Mouse (Mus musculus) ES-Bruce4 (cell line): ENCODE data around the gene Unc119b. TPM values are rescaled to one million over a fixed set of nuclear protein-coding genes. Genes with fewer than 3 reads are reported as not detected.
A peak's percentile ranks its signal among the peaks of the same experiment; 100 is the strongest.

Source experiments
- H3K27ac ChIP-seq: 2 replicates; pipeline ENCODE4 v1.5.1; 2012; ENCODE audit warnings: low read length, inconsistent platforms; ENCODE audit not compliant: insufficient read depth
- H3K27me3 ChIP-seq: 2 replicates; pipeline ENCODE4 v1.6.1; 2012; ENCODE audit warnings: mild to moderate bottlenecking, low read length, inconsistent platforms; ENCODE audit not compliant: control insufficient read depth, poor library complexity, insufficient read depth, severe bottlenecking
- H3K36me3 ChIP-seq: 2 replicates; pipeline ENCODE4 v1.6.1; 2012; ENCODE audit warnings: inconsistent platforms, mild to moderate bottlenecking, low read length, moderate library complexity; ENCODE audit not compliant: control insufficient read depth, poor library complexity, insufficient read depth, severe bottlenecking
- H3K4me1 ChIP-seq: one replicate; pipeline ENCODE4 v1.8.1; 2011; ENCODE audit warnings: low read length; ENCODE audit not compliant: control insufficient read depth, insufficient read depth
- H3K4me3 ChIP-seq: 2 replicates; pipeline ENCODE4 v1.5.1; 2011; ENCODE audit warnings: low read depth, mild to moderate bottlenecking, low read length
- H3K9ac ChIP-seq: 2 replicates; pipeline ENCODE4 v1.6.1; 2012; ENCODE audit warnings: low read depth, mild to moderate bottlenecking, inconsistent platforms; ENCODE audit not compliant: poor library complexity, severe bottlenecking
- H3K9me3 ChIP-seq: replicated peaks from 2 replicates; pipeline ENCODE4 v1.6.1; 2012; ENCODE audit warnings: mild to moderate bottlenecking, low read length, inconsistent platforms; ENCODE audit not compliant: control insufficient read depth, poor library complexity, insufficient read depth, severe bottlenecking
- CTCF ChIP-seq: IDR thresholded peaks from one replicate; pipeline ENCODE4 v1.8.1; 2011; ENCODE audit warnings: low read depth, low read length
- EP300 ChIP-seq: IDR thresholded peaks from 2 replicates; pipeline ENCODE4 v1.6.1; 2011; ENCODE audit warnings: low read depth, low read length; ENCODE audit not compliant: insufficient read depth
- POLR2A ChIP-seq: IDR thresholded peaks from one replicate; pipeline ENCODE4 v1.8.1; 2011; ENCODE audit warnings: low read length; ENCODE audit not compliant: insufficient read depth
- polyA plus RNA-seq: library from polyadenylated mRNA; stranded (reverse); fragments of >200 nt; gene quantifications from 2 replicates; pipeline ENCODE4 v1.2.4, GENCODE M21; 2011; ENCODE audit warnings: low read depth; ENCODE audit not compliant: missing spikeins, insufficient read depth, insufficient read length

Gene Unc119b
- polyA plus RNA-seq, 1 experiment: 35.5 TPM

DNA sequence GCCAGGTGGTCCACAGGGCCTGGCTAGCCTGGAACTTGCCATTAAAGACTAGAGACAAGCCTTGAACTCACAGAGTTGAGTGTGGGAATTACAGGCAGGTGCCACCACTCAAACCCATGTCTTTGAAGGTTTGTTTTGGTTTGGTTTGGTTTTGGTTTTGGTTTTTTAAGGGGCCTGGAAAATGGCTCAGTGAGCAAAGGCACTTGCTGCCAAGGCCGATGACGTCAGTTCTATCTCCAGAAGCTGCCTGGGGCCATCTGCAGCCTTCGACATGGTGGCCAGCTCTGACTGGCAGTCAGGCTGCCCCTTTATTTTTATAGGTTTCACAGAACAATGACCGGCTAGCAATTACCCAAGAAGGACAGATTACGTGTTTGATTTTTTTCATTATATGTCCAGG, 13.8 kb downstream of the Unc119b start:
- Histone ChIP-seq H3K36me3 (peaks cover 7% of the 10 kb centered on the region; the same call in 1 of the 2 replicates), H3K4me1 (no peaks in the 10 kb centered on the region), H3K27ac (no peak overlapping the region), H3K9me3 (no peaks in the 10 kb centered on the region), H3K4me3 (no peak overlapping the region), H3K27me3 (no peaks in the 10 kb centered on the region), H3K9ac (no peak overlapping the region)
- no peak for TF ChIP-seq EP300
- no peak for TF ChIP-seq POLR2A
- TF ChIP-seq CTCF: no peak

DNA sequence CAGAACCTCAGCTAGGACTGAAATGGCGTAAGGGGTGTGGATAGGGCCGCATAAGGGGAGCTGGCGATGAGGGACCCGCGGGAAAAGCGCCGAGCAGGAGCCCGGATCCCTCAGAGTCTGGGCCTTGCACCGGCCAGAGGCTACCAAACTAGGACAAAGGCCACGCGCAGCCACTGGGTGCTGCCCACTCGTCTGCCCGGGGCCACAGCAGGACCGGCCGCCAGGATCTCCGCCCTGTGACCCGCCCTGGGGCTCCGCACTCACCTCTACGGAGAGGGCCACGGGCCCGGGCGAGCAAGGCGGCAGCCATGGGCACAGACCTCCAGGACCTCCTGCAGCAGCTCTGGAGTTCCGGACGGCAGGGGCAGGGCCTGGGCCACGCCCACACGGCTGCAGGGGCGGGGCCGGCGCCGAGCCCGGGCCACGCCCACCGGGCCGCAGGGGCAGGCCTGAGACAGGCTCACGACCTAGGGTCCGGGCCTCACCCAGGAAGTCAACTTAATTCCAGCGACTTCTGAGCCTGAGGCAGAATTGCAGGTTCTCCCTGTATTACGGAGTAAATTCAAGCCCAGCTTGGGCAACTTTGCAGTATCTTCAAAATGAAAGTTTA, 15.7 kb downstream of the Unc119b start, which contains the start of gene Acads:
Gene Acads, minus strand, starts transcription at position 386 of the 610 bp plus-strand sequence.
- Histone ChIP-seq H3K9me3 (no peaks in the 10 kb centered on the region), H3K4me1 (no peaks in the 10 kb centered on the region), H3K36me3 (peaks cover 7% of the 10 kb centered on the region; the same call in 1 of the 2 replicates), H3K4me3 (peak within 1 kb of the TSS; percentile 78), H3K9ac (peak within 1 kb of the TSS; percentile 73), H3K27me3 (no peaks in the 10 kb centered on the region), H3K27ac (peak within 1 kb of the TSS; percentile 13)
- TF ChIP-seq POLR2A: peak; percentile 60
- no peak for TF ChIP-seq EP300

DNA sequence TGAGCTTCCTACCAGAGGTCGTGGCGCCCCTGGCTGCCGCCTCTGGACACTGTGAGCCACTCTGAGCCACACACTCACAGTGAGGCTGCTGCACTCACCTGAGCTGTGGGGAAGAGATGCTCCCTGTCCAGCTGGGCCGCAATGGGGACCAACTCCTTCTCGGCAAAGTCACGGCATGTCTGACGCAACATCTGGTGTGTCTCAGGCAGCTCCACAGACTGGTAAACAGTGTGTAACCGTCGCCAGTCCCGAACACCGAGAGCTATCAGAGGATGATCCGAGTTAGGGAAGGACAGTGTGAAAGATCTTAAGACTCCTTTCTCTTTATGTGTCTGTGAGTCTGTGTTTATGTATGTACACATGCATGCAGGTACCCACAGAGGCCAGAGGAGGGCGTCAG, 17.3 kb downstream of the Unc119b start:
- peak; percentile 11 for TF ChIP-seq CTCF
- TF ChIP-seq POLR2A: no peak

DNA sequence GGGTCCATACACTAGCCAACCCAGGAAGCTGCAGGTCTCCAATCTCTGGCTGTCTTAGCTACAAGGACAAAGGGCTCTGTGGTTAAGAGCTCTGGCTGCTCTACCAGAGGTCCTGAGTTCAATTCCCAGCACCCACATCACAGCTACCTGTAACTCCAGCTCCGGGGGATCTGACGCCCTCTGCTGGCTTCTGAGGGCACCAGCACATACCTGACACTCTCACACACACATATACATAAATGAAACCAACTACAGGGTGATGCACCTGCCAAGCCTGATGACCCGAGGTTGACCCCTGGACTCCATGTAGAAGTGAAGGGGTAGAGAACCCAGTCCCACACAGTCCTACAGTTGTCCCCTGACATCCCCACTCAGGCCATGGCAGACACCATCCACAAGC, 18.3 kb downstream of the Unc119b start:
- H3K27me3 ChIP-seq: no peaks in the 10 kb centered on the region
- no peak overlapping the region for H3K4me3 ChIP-seq
- no peak overlapping the region for H3K27ac ChIP-seq
- H3K9me3 ChIP-seq: no peaks in the 10 kb centered on the region
- no peak overlapping the region for H3K9ac ChIP-seq
- no peaks in the 10 kb centered on the region for H3K4me1 ChIP-seq
- TF ChIP-seq EP300 (no peak), CTCF (peak; percentile 37)
- H3K36me3 ChIP-seq: peaks cover 7% of the 10 kb centered on the region; the same call in 1 of the 2 replicates

More for the DNA sequence above, 17.3 kb downstream of the Unc119b start:
- H3K4me1 ChIP-seq: no peaks in the 10 kb centered on the region
- H3K4me3 ChIP-seq: no peak overlapping the region
- H3K9me3 ChIP-seq: no peaks in the 10 kb centered on the region
- H3K9ac ChIP-seq: no peak overlapping the region
- H3K27me3 ChIP-seq: no peaks in the 10 kb centered on the region
- H3K27ac ChIP-seq: no peak overlapping the region
- peaks cover 7% of the 10 kb centered on the region; the same call in 1 of the 2 replicates for H3K36me3 ChIP-seq

DNA sequence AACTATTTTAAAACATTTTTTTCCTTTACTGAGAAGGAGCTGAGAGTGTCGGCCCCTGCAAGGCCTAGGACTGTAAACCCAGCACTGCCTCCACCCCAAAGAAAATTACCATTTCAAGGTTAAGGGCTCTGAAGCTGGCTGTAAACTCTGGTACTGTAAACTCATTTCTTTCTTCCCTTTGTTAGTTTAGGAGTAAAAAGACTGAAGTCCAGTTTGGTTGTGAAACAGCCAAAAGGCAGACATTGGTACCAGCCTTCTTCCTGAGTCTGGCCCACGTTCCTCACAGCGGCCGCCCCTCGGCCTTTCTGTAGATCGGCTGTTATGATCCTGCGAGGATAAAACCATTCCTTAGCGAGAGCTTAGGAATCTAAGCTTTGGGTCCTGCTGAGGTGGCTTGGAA, 20.3 kb downstream of the Unc119b start:
- TF ChIP-seq CTCF (no peak), POLR2A (no peak), EP300 (no peak)
- no peaks in the 10 kb centered on the region for H3K9me3 ChIP-seq
- no peaks in the 10 kb centered on the region for H3K4me1 ChIP-seq
- H3K36me3 ChIP-seq: peaks cover 7% of the 10 kb centered on the region; the same call in 1 of the 2 replicates
- no peak overlapping the region for H3K27ac ChIP-seq
- H3K27me3 ChIP-seq: no peaks in the 10 kb centered on the region
- no peak overlapping the region for H3K9ac ChIP-seq
- H3K4me3 ChIP-seq: no peak overlapping the region

DNA sequence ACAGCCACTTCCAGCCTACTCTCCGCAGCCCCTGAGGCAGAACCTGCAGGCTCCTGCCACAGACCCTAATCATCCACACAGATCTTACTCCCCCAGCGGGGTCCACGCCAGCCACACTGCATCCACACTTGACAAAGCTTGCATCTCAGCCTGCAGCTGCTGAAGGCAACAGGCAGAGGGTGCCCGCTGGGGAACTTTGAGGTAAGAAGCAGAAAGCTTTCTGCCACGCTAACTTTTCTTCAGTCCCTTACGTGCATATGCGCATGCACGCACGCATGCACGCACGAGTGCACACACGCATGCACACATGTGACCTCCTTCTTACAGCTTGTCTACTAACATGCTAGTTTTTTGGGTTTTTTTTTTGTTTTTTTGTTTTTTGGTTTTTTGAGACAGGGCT, 21.5 kb downstream of the Unc119b start:
- no peak for TF ChIP-seq CTCF
- no peak for TF ChIP-seq EP300
- TF ChIP-seq POLR2A: no peak
- H3K27me3 ChIP-seq: no peaks in the 10 kb centered on the region
- H3K4me3 ChIP-seq: no peak overlapping the region
- no peaks in the 10 kb centered on the region for H3K4me1 ChIP-seq
- H3K27ac ChIP-seq: no peak overlapping the region
- no peak overlapping the region for H3K9ac ChIP-seq
- H3K36me3 ChIP-seq: peaks cover 7% of the 10 kb centered on the region; the same call in 1 of the 2 replicates
- H3K9me3 ChIP-seq: no peaks in the 10 kb centered on the region
